Mouse (Mus musculus): Measurements from ENCODE around the gene Mfsd14a. TPM values are rescaled to one million over a fixed set of nuclear protein-coding genes. Genes with fewer than 3 reads are reported as not detected.
A peak's percentile ranks its signal among the peaks of the same experiment; 100 is the strongest.
"Not testable (repeated sequence)": the region's sequence is repeated elsewhere in the genome, so short reads cannot be mapped to it uniquely, and the experiment has no call there.

Gene Mfsd14a
- polyA plus RNA-seq, 1 experiment from 2014 or later = 80.8 TPM

DNA sequence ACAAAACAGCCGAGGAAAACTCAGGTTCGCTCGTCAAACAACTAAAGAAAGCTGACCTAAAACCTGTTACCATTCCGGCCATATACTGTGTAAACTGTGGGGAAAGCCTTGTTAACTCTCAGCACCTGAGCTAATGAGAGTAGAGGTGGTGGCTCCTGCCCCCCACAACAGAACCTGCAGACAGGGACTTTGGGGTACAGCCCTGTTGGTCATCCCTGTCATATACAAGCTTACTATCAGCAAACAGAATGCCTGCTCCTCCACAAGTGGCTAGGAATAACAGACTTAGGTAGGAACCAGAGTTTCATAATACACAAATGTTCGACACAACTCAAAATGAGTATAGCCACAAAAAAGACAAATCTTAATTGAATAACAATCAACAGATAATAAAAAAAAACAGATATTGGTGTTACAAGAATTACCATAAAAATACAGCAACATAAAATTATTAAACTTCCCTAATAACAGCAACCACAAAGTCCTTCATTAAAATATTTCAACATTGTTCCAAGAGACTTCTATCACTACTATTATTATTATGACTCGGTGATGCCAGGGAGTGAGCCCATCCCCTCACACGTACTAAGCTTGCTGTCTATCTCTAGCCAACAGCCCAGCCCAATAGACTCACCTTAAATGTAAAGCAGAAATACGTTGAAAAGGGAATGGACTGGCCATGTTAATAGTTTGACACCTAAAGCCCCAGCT is 32.6 kb upstream of the Mfsd14a start:
- Histone ChIP-seq H3K9me3 (replicated peaks; ENCODE audit: control insufficient read depth, low read length) (no peaks in the 10 kb centered on the region), H3K4me3 (ENCODE audit: low read depth, low read length) (no peak overlapping the region), H3K9ac (ENCODE audit: low read length) (no peak overlapping the region), H3K4me2 (ENCODE audit: low read length) (no peak overlapping the region), H3K27me3 (replicated peaks; ENCODE audit: control insufficient read depth, insufficient read depth, low read length) (no peaks in the 10 kb centered on the region), H3K4me1 (ENCODE audit: control insufficient read depth, insufficient read depth, low read length) (no peaks in the 10 kb centered on the region), H3K36me3 (ENCODE audit: control insufficient read depth, insufficient read depth, low read length) (no peaks in the 10 kb centered on the region), H3K27ac (ENCODE audit: low read depth, low read length) (no peak overlapping the region)
- ATAC-seq (no peak), DNase-seq (ENCODE audit: low spot score) (no peak)
- WGBS = 88% methylated on average over 8 of the region's 8 CpGs

GRCm38 (mm10) chr3:116694312-116694711 is 31.8 kb upstream of the Mfsd14a start:
- Histone ChIP-seq H3K4me3 (ENCODE audit: low read depth, low read length) (no peak overlapping the region), H3K27me3 (replicated peaks; ENCODE audit: control insufficient read depth, insufficient read depth, low read length) (no peaks in the 10 kb centered on the region)

GRCm38 (mm10) chr3:116681160-116681559 is 18.7 kb upstream of the Mfsd14a start, which contains the start of gene Gm43191:
Gene Gm43191 (minus strand): TSS chr3:116681260.
- Histone ChIP-seq H3K9me3 (replicated peaks; ENCODE audit: control insufficient read depth, low read length) (no peaks in the 10 kb centered on the region), H3K9ac (ENCODE audit: low read length) (no peak within 1 kb of the TSS), H3K36me3 (ENCODE audit: control insufficient read depth, insufficient read depth, low read length) (0 out of 2 replicates have a peak, but pooled peaks cover 2% of the 10 kb centered on the region), H3K4me2 (ENCODE audit: low read length) (no peak within 1 kb of the TSS), H3K27ac (ENCODE audit: low read depth, low read length) (no peak within 1 kb of the TSS), H3K27me3 (replicated peaks; ENCODE audit: control insufficient read depth, insufficient read depth, low read length) (no peaks in the 10 kb centered on the region), H3K4me3 (ENCODE audit: low read depth, low read length) (no peak within 1 kb of the TSS), H3K4me1 (ENCODE audit: control insufficient read depth, insufficient read depth, low read length) (no peaks in the 10 kb centered on the region)
- ATAC-seq (no peak), DNase-seq (ENCODE audit: low spot score) (no peak)
- 100% methylated on average over 1 of the region's 1 CpGs for WGBS

More at GRCm38 (mm10) chr3:116694312-116694711, 31.8 kb upstream of the Mfsd14a start:
- no peak overlapping the region for H3K4me2 ChIP-seq (ENCODE audit: low read length)
- H3K36me3 ChIP-seq (ENCODE audit: control insufficient read depth, insufficient read depth, low read length) = no peaks in the 10 kb centered on the region
- H3K4me1 ChIP-seq (ENCODE audit: control insufficient read depth, insufficient read depth, low read length) = no peaks in the 10 kb centered on the region
- ATAC-seq (no peak), DNase-seq (ENCODE audit: low spot score) (no peak)
- no peaks in the 10 kb centered on the region for H3K9me3 ChIP-seq (replicated peaks; ENCODE audit: control insufficient read depth, low read length)
- H3K27ac ChIP-seq (ENCODE audit: low read depth, low read length) = no peak overlapping the region
- H3K9ac ChIP-seq (ENCODE audit: low read length) = no peak overlapping the region
- 64% methylated on average over 3 of the region's 3 CpGs for WGBS

DNA sequence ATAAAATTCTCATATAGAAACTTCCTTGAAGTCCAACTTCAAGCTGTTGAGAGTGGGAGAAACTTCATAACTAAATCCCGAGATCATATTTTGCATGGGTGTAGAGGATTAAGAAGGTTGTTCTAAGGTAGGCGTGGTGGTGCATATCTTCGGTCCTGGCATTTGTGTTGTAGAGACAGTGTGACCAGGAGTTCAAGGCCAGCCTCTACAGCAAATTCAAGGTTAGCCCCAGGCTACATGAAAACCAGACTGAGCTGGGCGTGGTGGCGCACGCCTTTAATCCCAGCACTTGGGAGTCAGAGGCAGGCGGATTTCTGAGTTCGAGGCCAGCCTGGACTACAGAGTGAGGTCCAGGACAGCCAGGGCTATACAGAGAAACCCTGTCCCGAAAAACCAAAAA is 1.8 kb upstream of the Mfsd14a start:
- not testable (repeated sequence) for H3K4me2 ChIP-seq (ENCODE audit: low read length); H3K27me3 ChIP-seq (replicated peaks; ENCODE audit: control insufficient read depth, insufficient read depth, low read length); ATAC-seq; H3K36me3 ChIP-seq (ENCODE audit: control insufficient read depth, insufficient read depth, low read length); H3K4me3 ChIP-seq (ENCODE audit: low read depth, low read length); H3K27ac ChIP-seq (ENCODE audit: low read depth, low read length); DNase-seq (ENCODE audit: low spot score); H3K9ac ChIP-seq (ENCODE audit: low read length); H3K9me3 ChIP-seq (replicated peaks; ENCODE audit: control insufficient read depth, low read length)
- WGBS = 92% methylated on average over 9 of the region's 9 CpGs
- H3K4me1 ChIP-seq (ENCODE audit: control insufficient read depth, insufficient read depth, low read length) = peaks cover 10% of the 10 kb centered on the region

GRCm38 (mm10) chr3:116661870-116662414 is 535 bp downstream of the Mfsd14a start:
- Histone ChIP-seq H3K4me1 (ENCODE audit: control insufficient read depth, insufficient read depth, low read length) (peaks cover 17% of the 10 kb centered on the region), H3K4me3 (ENCODE audit: low read depth, low read length) (peak overlapping the region; percentile 97), H3K27me3 (replicated peaks; ENCODE audit: control insufficient read depth, insufficient read depth, low read length) (no peaks in the 10 kb centered on the region), H3K27ac (ENCODE audit: low read depth, low read length) (peak overlapping the region; percentile 94), H3K36me3 (ENCODE audit: control insufficient read depth, insufficient read depth, low read length) (no peaks in the 10 kb centered on the region), H3K9me3 (replicated peaks; ENCODE audit: control insufficient read depth, low read length) (no peaks in the 10 kb centered on the region), H3K9ac (ENCODE audit: low read length) (peak overlapping the region; percentile 98), H3K4me2 (ENCODE audit: low read length) (peak overlapping the region; percentile 63)
- under 1% methylated on average over 52 of the region's 68 CpGs for WGBS
- DNase-seq (ENCODE audit: low spot score) = peak; percentile 41
- ATAC-seq = peak; percentile 84

DNA sequence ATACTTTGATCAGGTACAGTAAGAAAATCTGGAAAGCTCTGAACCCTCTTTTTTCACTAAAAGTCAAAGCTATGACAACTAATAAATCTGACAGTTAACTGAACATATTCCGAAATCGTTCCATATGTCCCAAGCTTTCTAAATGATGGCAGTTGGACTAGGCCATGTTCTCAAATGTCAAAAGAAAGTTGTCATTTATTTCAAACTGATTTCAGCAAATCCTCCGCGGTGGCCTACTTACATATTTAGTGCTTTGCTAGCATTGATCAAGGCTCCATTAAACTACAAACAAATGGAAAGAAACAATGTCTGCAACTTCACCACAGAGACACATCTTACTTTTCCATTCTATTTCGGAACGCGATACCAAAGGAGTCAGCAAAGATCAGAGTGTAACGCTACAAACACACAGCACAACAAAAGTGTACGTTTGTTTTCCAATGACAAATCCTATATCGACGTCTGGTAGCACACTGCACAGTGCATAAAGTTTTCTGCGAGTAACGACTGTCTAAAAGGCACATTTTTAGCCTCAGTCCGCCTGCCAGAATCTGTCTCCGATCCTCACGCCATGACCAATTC is 1.1 kb downstream of the Mfsd14a start:
- DNase-seq (ENCODE audit: low spot score) (peak; percentile 22), ATAC-seq (no peak)
- peaks cover 17% of the 10 kb centered on the region for H3K4me1 ChIP-seq (ENCODE audit: control insufficient read depth, insufficient read depth, low read length)
- H3K9me3 ChIP-seq (replicated peaks; ENCODE audit: control insufficient read depth, low read length) = no peaks in the 10 kb centered on the region
- peak overlapping the region; percentile 98 for H3K9ac ChIP-seq (ENCODE audit: low read length)
- WGBS = 7% methylated on average over 16 of the region's 16 CpGs
- H3K27ac ChIP-seq (ENCODE audit: low read depth, low read length) = peak overlapping the region; percentile 94
- H3K36me3 ChIP-seq (ENCODE audit: control insufficient read depth, insufficient read depth, low read length) = no peaks in the 10 kb centered on the region
- no peaks in the 10 kb centered on the region for H3K27me3 ChIP-seq (replicated peaks; ENCODE audit: control insufficient read depth, insufficient read depth, low read length)
- H3K4me2 ChIP-seq (ENCODE audit: low read length) = peak overlapping the region; percentile 63
- peak overlapping the region; percentile 97 for H3K4me3 ChIP-seq (ENCODE audit: low read depth, low read length)

DNA sequence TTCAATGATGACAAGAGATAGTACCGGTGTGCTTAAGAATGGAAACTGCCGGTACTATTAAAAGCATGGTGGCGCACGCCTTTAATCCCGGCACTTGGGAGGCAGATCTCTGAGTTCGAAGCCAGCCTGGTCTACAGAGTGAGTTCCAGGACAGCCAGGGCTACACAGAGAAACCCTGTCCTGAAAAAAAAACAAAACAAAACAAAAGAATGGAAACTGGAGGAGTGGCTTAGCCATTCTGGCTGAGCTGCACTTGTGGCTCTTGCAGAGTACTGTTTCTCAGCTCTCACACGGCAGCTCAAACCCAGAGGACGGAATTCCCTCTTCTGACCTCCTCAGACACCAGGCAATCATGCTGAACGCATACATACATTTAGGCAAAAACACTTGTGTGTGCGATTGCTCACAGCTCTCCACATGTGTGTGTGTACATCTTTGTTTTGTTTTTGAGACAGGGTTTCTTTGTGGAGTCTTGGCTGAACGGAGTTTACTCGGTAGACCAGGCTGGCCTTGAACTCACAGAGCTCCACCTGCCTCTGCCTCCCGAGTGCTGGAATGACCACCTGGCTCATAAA is 2.5 kb downstream of the Mfsd14a start:
- no peak for DNase-seq (ENCODE audit: low spot score)
- Histone ChIP-seq H3K36me3 (ENCODE audit: control insufficient read depth, insufficient read depth, low read length) (no peaks in the 10 kb centered on the region), H3K9me3 (replicated peaks; ENCODE audit: control insufficient read depth, low read length) (no peaks in the 10 kb centered on the region), H3K4me3 (ENCODE audit: low read depth, low read length) (no peak overlapping the region), H3K4me1 (ENCODE audit: control insufficient read depth, insufficient read depth, low read length) (peaks cover 17% of the 10 kb centered on the region), H3K27ac (ENCODE audit: low read depth, low read length) (no peak overlapping the region), H3K4me2 (ENCODE audit: low read length) (peak overlapping the region; percentile 7; the same call in 1 of the 2 replicates), H3K9ac (ENCODE audit: low read length) (no peak overlapping the region), H3K27me3 (replicated peaks; ENCODE audit: control insufficient read depth, insufficient read depth, low read length) (no peaks in the 10 kb centered on the region)
- WGBS = 85% methylated on average over 13 of the region's 13 CpGs
- ATAC-seq = no peak

DNA sequence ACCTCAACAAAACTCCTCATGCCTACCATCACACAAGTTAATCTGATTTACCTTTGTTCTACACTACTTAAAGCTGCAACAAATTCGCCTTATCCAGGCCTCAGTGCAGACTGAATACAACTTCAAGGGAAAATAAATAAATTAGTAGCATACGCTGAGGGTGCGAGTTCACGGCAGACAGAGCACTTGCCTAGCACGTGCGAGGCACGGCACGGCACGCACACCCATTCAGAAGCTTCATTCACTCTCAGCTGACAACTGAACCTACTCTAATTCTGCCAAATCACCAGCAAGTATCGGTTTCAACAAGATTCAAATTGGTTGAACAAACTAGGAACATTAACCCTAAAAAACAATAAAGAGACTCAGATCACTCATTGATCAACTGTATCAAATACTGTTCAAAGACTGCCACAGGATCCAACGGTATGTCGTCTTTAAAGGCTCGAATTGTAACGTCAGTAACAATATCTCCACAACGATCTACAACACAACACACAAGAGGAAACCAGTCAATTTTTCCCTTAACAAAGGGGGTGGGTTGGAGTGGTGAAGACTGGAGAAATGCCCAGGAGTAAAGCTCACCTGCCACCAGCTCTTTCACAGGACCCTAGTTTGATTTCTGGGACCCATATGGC is 3.4 kb downstream of the Mfsd14a start:
- DNase-seq (ENCODE audit: low spot score) (no peak), ATAC-seq (no peak)
- H3K4me2 ChIP-seq (ENCODE audit: low read length) = no peak overlapping the region
- H3K9me3 ChIP-seq (replicated peaks; ENCODE audit: control insufficient read depth, low read length) = no peaks in the 10 kb centered on the region
- no peak overlapping the region for H3K9ac ChIP-seq (ENCODE audit: low read length)
- no peak overlapping the region for H3K4me3 ChIP-seq (ENCODE audit: low read depth, low read length)
- no peaks in the 10 kb centered on the region for H3K27me3 ChIP-seq (replicated peaks; ENCODE audit: control insufficient read depth, insufficient read depth, low read length)
- peaks cover 17% of the 10 kb centered on the region for H3K4me1 ChIP-seq (ENCODE audit: control insufficient read depth, insufficient read depth, low read length)
- H3K36me3 ChIP-seq (ENCODE audit: control insufficient read depth, insufficient read depth, low read length) = no peaks in the 10 kb centered on the region
- WGBS = 57% methylated on average over 15 of the region's 15 CpGs
- H3K27ac ChIP-seq (ENCODE audit: low read depth, low read length) = no peak overlapping the region

All from forebrain, embryonic 14.5 days (tissue).